Mouse (Mus musculus): ENCODE measurements around the gene Abr. TPM values are rescaled to one million over a fixed set of nuclear protein-coding genes. Genes with fewer than 3 reads are reported as not detected.
A peak's percentile ranks its signal among the peaks of the same experiment; 100 is the strongest.

The Abr gene
- polyA plus RNA-seq, 1 experiment, result 215 TPM

DNA sequence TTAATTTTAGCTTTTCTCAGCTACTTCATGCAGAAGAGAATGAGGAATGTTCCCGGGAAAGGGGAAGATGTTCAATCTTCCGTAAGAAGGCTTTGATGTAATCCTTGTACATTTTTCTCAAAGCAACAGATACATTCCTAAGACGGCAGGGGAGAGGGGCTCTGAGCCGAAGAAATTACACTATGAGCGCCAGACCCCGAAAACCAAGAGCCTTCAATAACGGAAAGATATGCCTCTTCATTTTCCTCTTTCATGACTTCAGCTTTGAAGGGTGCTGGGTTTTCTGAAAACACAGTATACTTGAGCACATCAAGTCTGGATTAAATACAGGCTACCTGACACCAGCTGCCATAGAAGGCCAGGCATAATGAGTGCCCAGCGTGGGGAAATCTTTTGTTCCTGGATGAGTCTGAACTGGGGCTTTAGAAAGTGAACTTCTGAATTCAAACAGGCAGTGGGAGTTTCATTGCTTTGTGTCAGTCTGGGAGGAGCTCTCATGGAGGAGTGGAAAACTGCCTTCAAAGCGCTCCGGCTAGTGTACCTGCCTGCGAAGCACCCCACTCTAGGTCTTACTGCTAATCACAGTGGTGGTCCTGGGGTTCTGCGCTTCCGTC, 239.3 kb downstream of the Abr start:
- TF ChIP-seq CTCF (IDR thresholded peaks at IDR 0.05; ENCODE audit: borderline replicate concordance, extremely low read depth, insufficient read depth, insufficient read length), result no peak
- TF ChIP-seq POLR2A (IDR thresholded peaks at IDR 0.05; ENCODE audit: borderline replicate concordance, extremely low read depth, insufficient read depth, insufficient read length, poor library complexity, severe bottlenecking), result no peak
- DNase-seq (ENCODE audit: low read depth), result peak; percentile 82

DNA sequence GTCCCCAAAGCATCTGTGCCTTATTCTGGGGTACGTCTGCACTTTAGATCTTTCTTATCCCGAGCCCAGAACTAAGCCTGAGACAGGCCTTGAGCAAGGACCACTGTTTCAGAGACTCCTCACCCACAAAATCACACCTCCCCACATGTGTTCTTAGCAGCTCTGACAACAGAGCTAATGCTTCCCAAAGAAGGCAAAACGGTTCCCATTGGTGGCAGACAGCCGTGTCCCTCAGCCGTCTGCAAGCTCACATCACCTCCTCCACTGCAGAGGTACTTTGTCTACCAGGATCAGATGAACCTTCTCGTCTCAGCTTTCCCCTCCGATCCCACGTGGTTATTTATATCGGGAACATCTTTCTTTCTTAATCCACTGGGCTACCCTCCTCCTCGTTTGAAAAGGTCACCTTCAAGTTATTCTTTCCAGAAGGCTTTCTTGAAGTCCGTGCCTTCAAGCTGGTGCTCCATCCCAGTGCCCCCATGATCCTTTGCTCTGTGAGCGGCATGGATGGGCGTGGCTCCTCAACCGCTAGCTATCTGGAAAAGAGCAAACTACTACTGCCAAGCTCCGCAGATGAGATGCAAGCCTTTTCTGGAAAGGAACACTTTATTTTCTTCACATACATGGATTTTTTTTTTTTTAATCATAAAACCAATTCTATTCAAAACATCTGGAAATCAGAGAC, 240.8 kb downstream of the Abr start:
- DNase-seq (ENCODE audit: low read depth), result no peak
- no peak for TF ChIP-seq POLR2A (IDR thresholded peaks at IDR 0.05; ENCODE audit: borderline replicate concordance, extremely low read depth, insufficient read depth, insufficient read length, poor library complexity, severe bottlenecking)
- TF ChIP-seq CTCF (IDR thresholded peaks at IDR 0.05; ENCODE audit: borderline replicate concordance, extremely low read depth, insufficient read depth, insufficient read length), result no peak

DNA sequence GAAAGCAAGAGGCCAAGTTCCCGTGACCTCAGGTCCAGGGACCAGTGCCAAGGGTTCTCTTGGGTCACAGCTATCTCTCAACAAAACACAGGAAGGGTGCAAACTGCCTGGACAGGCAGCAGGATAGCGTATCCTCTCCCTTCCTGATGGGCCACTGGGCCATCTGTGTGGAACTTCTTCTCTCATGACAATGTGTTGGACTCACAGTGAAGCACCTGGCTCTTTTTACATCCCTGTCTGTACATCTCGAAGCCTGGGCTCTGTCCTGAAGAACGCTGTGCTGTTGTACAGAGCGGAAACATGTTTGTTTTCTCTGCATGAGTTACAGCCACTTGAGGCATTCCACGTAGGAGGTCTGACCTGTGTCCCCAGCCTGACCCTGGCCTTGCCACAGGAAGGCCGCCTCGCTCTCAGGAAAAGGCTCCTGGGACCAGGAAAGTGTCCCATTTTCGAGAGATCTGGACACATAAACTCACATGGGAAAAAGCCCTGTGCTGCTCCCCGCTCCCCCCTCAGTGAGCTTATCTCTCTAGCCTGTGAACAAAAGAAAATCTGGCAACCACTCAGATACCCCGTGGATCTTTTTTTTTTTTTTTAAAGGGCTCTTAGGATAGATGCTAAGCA, 242.1 kb downstream of the Abr start:
- no peak for TF ChIP-seq POLR2A (IDR thresholded peaks at IDR 0.05; ENCODE audit: borderline replicate concordance, extremely low read depth, insufficient read depth, insufficient read length, poor library complexity, severe bottlenecking)
- TF ChIP-seq CTCF (IDR thresholded peaks at IDR 0.05; ENCODE audit: borderline replicate concordance, extremely low read depth, insufficient read depth, insufficient read length), result no peak
- DNase-seq (ENCODE audit: low read depth), result no peak

DNA sequence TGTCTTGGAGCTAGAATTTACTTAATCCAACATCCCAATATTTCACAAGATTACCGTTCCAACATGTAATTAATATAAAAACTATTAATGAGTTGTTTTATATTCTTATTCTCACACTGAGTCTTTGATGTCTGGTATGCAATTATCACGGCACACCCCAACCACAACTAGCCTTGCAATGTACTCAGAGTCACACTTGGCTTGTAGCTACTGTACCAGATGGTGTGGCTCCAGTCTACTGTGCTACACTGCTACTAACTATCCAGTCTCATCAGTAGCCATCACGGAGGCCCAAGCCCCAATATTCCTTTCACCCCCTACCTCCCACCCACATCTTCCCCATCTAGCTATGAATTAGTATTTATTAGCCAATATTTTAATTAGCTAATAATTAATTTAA, 245.7 kb downstream of the Abr start:
- TF ChIP-seq POLR2A (IDR thresholded peaks at IDR 0.05; ENCODE audit: borderline replicate concordance, extremely low read depth, insufficient read depth, insufficient read length, poor library complexity, severe bottlenecking) (no peak), CTCF (IDR thresholded peaks at IDR 0.05; ENCODE audit: borderline replicate concordance, extremely low read depth, insufficient read depth, insufficient read length) (no peak)
- DNase-seq (ENCODE audit: low read depth), result no peak

GRCm38 (mm10) chr11:76374491-76375185, 247.5 kb downstream of the Abr start:
- DNase-seq (ENCODE audit: low read depth), result peak; percentile 47
- TF ChIP-seq CTCF (IDR thresholded peaks at IDR 0.05; ENCODE audit: borderline replicate concordance, extremely low read depth, insufficient read depth, insufficient read length) (no peak), POLR2A (IDR thresholded peaks at IDR 0.05; ENCODE audit: borderline replicate concordance, extremely low read depth, insufficient read depth, insufficient read length, poor library complexity, severe bottlenecking) (no peak)

DNA sequence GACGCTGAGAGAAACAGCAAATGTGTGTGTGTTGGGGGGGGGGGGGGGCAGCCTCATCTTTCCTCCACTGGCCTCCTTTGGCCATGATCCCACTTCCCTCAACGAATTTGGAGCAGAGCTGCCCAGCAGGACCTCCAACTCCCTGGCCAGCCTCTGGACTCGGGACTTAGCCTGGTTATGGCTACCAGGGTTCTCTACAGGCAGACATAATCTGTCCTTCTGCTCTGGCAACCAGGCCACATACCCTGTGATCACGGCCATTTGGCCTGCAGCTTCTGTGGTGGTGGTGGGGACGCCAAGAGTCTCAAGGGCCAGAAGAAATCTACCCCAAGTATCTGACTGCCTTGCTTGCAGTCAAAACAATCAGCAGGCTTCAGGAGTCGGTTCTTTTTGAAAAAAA, 249.6 kb downstream of the Abr start:
- TF ChIP-seq CTCF (IDR thresholded peaks at IDR 0.05; ENCODE audit: borderline replicate concordance, extremely low read depth, insufficient read depth, insufficient read length), result no peak
- TF ChIP-seq POLR2A (IDR thresholded peaks at IDR 0.05; ENCODE audit: borderline replicate concordance, extremely low read depth, insufficient read depth, insufficient read length, poor library complexity, severe bottlenecking), result no peak
- no peak for DNase-seq (ENCODE audit: low read depth)

- TF ChIP-seq POLR2A (IDR thresholded peaks at IDR 0.05; ENCODE audit: borderline replicate concordance, extremely low read depth, insufficient read depth, insufficient read length, poor library complexity, severe bottlenecking) (no peak), CTCF (IDR thresholded peaks at IDR 0.05; ENCODE audit: borderline replicate concordance, extremely low read depth, insufficient read depth, insufficient read length) (no peak)
- no peak for DNase-seq (ENCODE audit: low read depth)
These were observed 250.0 kb downstream of the Abr start for GRCm38 (mm10) chr11:76372120-76372519.

DNA sequence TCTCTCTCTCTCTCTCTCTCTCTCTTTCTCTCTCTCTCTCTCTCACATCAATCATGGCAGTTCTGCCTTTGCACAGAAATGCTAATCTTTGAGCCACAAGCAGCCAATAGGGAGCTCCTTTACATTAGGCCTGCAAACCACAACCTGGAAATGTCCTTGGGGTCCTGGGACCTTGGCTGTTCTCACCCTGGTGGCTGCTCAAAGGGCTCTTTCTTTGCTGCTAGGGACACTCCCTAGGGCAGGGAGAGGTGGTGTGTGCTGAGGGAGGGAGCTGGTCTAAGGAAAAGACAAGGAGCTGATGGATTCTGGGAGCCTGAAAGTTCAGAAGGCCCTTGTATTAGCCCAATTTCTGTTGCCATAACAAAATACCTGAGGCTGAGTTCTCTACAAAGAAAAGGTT, 251.6 kb downstream of the Abr start:
- DNase-seq (ENCODE audit: low read depth), result no peak
- TF ChIP-seq CTCF (IDR thresholded peaks at IDR 0.05; ENCODE audit: borderline replicate concordance, extremely low read depth, insufficient read depth, insufficient read length) (no peak), POLR2A (IDR thresholded peaks at IDR 0.05; ENCODE audit: borderline replicate concordance, extremely low read depth, insufficient read depth, insufficient read length, poor library complexity, severe bottlenecking) (no peak)

Other genes with a start within 250 kb of the Abr start
- 33.9 and 40.9 TPM in 2 replicates for gene Nxn, start 223.2 kb downstream of the Abr start, polyA plus RNA-seq (2012; rRNA removed)
- gene Timm22, start 215.4 kb downstream of the Abr start, polyA plus RNA-seq (2012; rRNA removed), result 32.5 and 36.8 TPM in 2 replicates
- 0.37 and 0.64 TPM in 2 replicates for gene Bhlha9, start 50.2 kb upstream of the Abr start, polyA plus RNA-seq (2012; rRNA removed)
- gene Trarg1, start 57.5 kb upstream of the Abr start, polyA plus RNA-seq (2012; rRNA removed), result 0.10 and 0.14 TPM in 2 replicates
- gene Gosr1, start 141.3 kb upstream of the Abr start, polyA plus RNA-seq (2012; rRNA removed), result 24.1 and 27.0 TPM in 2 replicates
- gene Cpd, start 224.7 kb upstream of the Abr start, polyA plus RNA-seq (2012; rRNA removed), result 15.4 and 19.2 TPM in 2 replicates

Measured in brain, embryonic 14.5 days (tissue).